Mouse (Mus musculus) liver, embryonic 15.5 days (tissue): ENCODE data around the gene Ankrd6. TPM values are rescaled to one million over a fixed set of nuclear protein-coding genes. Genes with fewer than 3 reads are reported as not detected.

Experiments used
- ATAC-seq: fragments of 200-750 bp; cut with Nextera tagmentation; 2 replicates; pipeline ENCODE4 v1.8.0; 2017; ENCODE audit warnings: moderate number of reproducible peaks, mild to moderate bottlenecking, moderate library complexity; ENCODE audit not compliant: insufficient read depth
- H3K27ac ChIP-seq: fragments of 300-500 bp; sonication (generic); replicated peaks from 2 replicates; pipeline ENCODE4 v1.5.1; 2015; ENCODE audit warnings: mild to moderate bottlenecking, inconsistent platforms
- H3K27me3 ChIP-seq: fragments of 300-500 bp; sonication (generic); 2 replicates; pipeline ENCODE4 v1.6.1; 2015; ENCODE audit warnings: mild to moderate bottlenecking, inconsistent platforms
- H3K36me3 ChIP-seq: fragments of 300-500 bp; sonication (generic); replicated peaks from 2 replicates; pipeline ENCODE4 v1.6.1; 2015; ENCODE audit warnings: moderate library complexity, mild to moderate bottlenecking, inconsistent platforms
- H3K4me1 ChIP-seq: fragments of 300-500 bp; sonication (generic); replicated peaks from 2 replicates; pipeline ENCODE4 v1.6.1; 2015; ENCODE audit warnings: inconsistent platforms
- H3K4me2 ChIP-seq: fragments of 300-500 bp; sonication (generic); 2 replicates; pipeline ENCODE4 v1.6.1; 2015; ENCODE audit warnings: moderate library complexity, mild to moderate bottlenecking, inconsistent platforms
- H3K4me3 ChIP-seq: fragments of 300-500 bp; sonication (generic); replicated peaks from 2 replicates; pipeline ENCODE4 v1.5.1; 2015; ENCODE audit warnings: mild to moderate bottlenecking, inconsistent platforms
- H3K9ac ChIP-seq: fragments of 300-500 bp; sonication (generic); 2 replicates; pipeline ENCODE4 v1.6.1; 2015; ENCODE audit warnings: moderate library complexity, mild to moderate bottlenecking, inconsistent platforms
- H3K9me3 ChIP-seq: fragments of 300-500 bp; sonication (generic); replicated peaks from 2 replicates; pipeline ENCODE4 v1.6.1; 2016; ENCODE audit warnings: inconsistent platforms
- WGBS: fragments of 180-500 bp; shearing (Covaris S2); methylation state at CpG from one replicate; pipeline ENCODE4 v1.1.7; 2015; ENCODE audit warnings: mixed read lengths; ENCODE audit not compliant: insufficient replicate concordance; 5-methylcytosine and 5-hydroxymethylcytosine counted together
- polyA plus RNA-seq: library from polyadenylated mRNA; unstranded; fragments of >200 nt; fragmentation: Nextera tagmentation; extraction: Ambion mirVana; gene quantifications from 2 replicates; pipeline ENCODE4 v1.2.1, GENCODE M21; 2015

Gene Ankrd6
- polyA plus RNA-seq, 1 experiment from 2014 or later = 0.60 TPM

DNA sequence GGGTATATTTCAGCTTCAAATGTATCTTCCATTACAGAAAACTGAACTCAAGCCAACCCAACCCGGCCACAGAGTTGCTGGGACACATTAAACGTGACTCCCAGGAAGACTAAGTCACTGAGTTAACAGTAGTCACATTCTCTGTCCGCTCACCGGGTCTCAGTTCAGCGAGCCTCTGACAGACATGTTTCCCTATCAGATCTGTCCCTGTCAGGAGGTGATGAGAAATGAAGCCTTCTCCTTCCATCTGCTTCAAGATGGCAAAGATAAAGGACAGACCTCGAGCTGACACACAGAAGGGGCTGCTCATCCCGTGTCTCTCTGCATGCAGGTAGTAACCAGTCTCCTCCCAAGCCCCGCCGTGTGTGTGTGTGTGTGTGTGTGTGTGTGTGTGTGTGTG is 81.3 kb downstream of the Ankrd6 start:
- no peak overlapping the region for H3K27ac ChIP-seq
- 20% methylated on average over 9 of the region's 9 CpGs for WGBS

DNA sequence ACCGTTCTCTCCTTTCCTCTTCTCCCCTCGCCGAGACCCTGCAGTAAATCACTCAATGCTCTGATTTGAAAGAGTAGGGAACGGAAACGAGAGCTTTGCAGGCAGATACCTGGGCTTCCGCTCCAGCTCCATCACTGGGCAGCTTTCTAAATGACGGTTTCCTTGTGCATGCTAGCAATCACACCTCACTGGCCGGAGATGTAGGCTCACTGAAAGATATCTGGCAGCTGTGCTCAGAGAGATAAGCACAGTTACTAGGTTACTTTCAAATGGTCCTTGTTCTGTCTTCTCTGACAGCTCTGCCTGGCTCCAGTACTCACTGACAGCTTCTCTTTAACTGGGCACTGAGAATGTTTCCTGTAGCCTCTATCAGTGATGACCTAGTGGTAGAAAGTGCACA is 81.8 kb downstream of the Ankrd6 start:
- H3K27me3 ChIP-seq = peaks cover 23% of the 10 kb centered on the region
- no peaks in the 10 kb centered on the region for H3K36me3 ChIP-seq
- ATAC-seq = peak; percentile 79
- H3K4me3 ChIP-seq = no peak overlapping the region
- no peak overlapping the region for H3K27ac ChIP-seq
- WGBS = 11% methylated on average over 8 of the region's 8 CpGs
- peaks cover 42% of the 10 kb centered on the region for H3K4me1 ChIP-seq
- peak overlapping the region; percentile 55 for H3K4me2 ChIP-seq
- no peaks in the 10 kb centered on the region for H3K9me3 ChIP-seq
- H3K9ac ChIP-seq = peak overlapping the region; percentile 28; the same call in 1 of the 2 replicates

More for the DNA sequence above, 81.3 kb downstream of the Ankrd6 start:
- H3K9ac ChIP-seq = peak overlapping the region; percentile 28; the same call in 1 of the 2 replicates
- H3K9me3 ChIP-seq = no peaks in the 10 kb centered on the region
- ATAC-seq = peak; percentile 60
- H3K27me3 ChIP-seq = peaks cover 18% of the 10 kb centered on the region
- peak overlapping the region; percentile 55 for H3K4me2 ChIP-seq
- no peak overlapping the region for H3K4me3 ChIP-seq
- H3K36me3 ChIP-seq = no peaks in the 10 kb centered on the region
- H3K4me1 ChIP-seq = peaks cover 37% of the 10 kb centered on the region

DNA sequence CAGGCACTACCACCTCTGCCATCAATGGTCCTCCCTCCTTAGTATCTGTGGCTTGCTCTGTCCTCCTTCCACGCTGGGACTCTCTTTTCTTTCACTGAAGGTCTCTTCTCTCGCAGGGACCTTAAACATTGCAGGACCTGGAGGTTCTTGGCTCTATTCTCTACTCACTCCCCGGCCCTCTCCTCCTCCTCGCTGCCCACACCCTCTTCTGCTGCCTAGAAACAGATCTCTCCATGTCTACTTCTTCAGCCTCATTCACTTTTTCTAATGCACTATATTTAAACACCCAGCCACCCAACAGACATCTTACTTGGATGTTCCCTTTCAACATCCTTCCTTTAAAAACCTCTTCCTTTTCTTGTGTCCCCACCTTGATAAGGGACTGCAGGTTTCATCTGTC is 82.2 kb downstream of the Ankrd6 start:
- WGBS = 24% methylated on average over 4 of the region's 4 CpGs
- Histone ChIP-seq H3K27me3 (peaks cover 28% of the 10 kb centered on the region), H3K4me3 (no peak overlapping the region), H3K9ac (no peak overlapping the region), H3K36me3 (no peaks in the 10 kb centered on the region), H3K4me2 (peak overlapping the region; percentile 55), H3K9me3 (no peaks in the 10 kb centered on the region), H3K4me1 (peaks cover 46% of the 10 kb centered on the region), H3K27ac (no peak overlapping the region)
- ATAC-seq = no peak

DNA sequence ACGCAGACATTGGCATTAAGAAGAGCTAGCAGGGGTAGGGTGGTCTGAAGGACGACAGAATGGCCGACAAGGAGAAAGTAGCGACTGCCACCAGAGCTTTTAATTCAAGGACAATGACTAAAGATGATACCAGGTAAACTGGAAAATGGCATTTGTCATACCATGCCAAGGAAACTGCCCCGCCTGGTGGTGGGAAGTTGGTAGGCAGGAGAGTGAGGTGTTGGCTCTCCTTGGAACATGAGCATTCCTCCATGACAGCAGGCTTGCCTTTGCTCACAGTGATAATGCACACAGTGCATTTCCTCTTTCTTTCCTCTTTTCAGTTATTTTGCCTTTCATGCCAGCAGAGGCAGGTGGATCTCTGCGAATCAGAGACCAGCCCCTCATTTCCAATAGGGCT is 83.2 kb downstream of the Ankrd6 start:
- no peak overlapping the region for H3K9ac ChIP-seq
- 68% methylated on average over 6 of the region's 6 CpGs for WGBS
- H3K4me3 ChIP-seq = no peak overlapping the region
- no peak overlapping the region for H3K4me2 ChIP-seq
- no peaks in the 10 kb centered on the region for H3K36me3 ChIP-seq
- H3K9me3 ChIP-seq = no peaks in the 10 kb centered on the region
- H3K4me1 ChIP-seq = peaks cover 56% of the 10 kb centered on the region
- ATAC-seq = no peak
- H3K27me3 ChIP-seq = peaks cover 33% of the 10 kb centered on the region
- H3K27ac ChIP-seq = no peak overlapping the region

DNA sequence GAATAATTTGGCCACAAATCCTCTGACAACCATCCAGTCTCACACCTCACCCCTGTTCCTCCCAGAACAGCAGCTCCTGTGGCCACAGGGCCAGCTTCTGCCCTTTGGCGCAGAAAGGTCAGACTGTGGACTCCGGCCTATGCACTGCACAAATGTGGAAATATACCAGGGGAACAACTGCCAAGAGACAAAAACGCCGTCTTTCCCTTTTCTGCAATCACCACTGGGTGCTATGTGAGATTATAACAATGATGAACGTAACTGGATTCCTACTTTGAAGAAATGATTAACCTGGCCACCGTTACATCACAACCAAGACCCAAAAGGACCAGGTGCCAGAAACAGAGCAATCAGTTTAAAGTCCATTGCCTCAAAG is 85.8 kb downstream of the Ankrd6 start:
- no peaks in the 10 kb centered on the region for H3K9me3 ChIP-seq
- H3K4me3 ChIP-seq = no peak overlapping the region
- no peak overlapping the region for H3K27ac ChIP-seq
- peaks cover 74% of the 10 kb centered on the region for H3K4me1 ChIP-seq
- no peaks in the 10 kb centered on the region for H3K36me3 ChIP-seq
- 77% methylated on average over 6 of the region's 6 CpGs for WGBS
- no peak overlapping the region for H3K4me2 ChIP-seq
- peaks cover 29% of the 10 kb centered on the region for H3K27me3 ChIP-seq
- ATAC-seq = no peak
- no peak overlapping the region for H3K9ac ChIP-seq

DNA sequence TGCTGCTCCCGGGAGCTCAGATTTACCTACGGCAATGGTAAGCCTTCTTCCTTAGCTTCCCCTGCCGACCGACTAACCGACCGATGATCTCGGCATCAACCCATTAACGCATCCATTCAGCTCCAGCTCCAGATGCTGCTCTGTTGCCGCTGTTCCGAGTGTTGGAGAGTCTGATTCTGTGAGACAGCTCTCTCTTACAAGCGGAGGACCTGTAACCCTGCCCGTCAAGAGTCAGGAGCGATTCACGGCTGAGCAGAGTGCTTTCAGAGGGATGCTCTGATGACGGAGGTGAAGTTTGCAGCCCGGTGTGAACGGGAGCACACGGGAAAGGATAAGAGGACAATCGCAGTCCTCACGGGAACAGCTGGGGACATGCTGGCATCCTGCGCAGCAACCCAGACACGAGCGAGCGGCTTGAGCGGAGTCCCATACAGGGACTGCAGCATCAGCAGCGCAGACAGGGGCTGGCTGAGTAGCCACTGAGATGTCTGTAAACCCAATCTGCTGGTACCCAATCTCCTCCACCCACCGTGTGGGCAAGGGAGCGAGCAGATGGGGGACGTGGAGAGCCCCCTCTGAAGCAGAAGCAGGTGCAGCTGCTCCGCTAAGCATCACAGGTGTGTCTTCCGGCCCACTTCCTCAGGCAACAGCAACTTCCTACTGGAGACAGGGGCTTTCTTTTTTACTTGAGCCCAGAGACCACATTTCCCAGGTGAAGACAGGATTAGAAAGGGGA is 86.3 kb downstream of the Ankrd6 start:
- no peak overlapping the region for H3K9ac ChIP-seq
- H3K4me3 ChIP-seq = no peak overlapping the region
- no peak overlapping the region for H3K4me2 ChIP-seq
- H3K9me3 ChIP-seq = no peaks in the 10 kb centered on the region
- ATAC-seq = no peak
- H3K27ac ChIP-seq = no peak overlapping the region
- H3K4me1 ChIP-seq = peaks cover 68% of the 10 kb centered on the region
- 64% methylated on average over 31 of the region's 31 CpGs for WGBS
- H3K27me3 ChIP-seq = peaks cover 29% of the 10 kb centered on the region
- H3K36me3 ChIP-seq = no peaks in the 10 kb centered on the region

DNA sequence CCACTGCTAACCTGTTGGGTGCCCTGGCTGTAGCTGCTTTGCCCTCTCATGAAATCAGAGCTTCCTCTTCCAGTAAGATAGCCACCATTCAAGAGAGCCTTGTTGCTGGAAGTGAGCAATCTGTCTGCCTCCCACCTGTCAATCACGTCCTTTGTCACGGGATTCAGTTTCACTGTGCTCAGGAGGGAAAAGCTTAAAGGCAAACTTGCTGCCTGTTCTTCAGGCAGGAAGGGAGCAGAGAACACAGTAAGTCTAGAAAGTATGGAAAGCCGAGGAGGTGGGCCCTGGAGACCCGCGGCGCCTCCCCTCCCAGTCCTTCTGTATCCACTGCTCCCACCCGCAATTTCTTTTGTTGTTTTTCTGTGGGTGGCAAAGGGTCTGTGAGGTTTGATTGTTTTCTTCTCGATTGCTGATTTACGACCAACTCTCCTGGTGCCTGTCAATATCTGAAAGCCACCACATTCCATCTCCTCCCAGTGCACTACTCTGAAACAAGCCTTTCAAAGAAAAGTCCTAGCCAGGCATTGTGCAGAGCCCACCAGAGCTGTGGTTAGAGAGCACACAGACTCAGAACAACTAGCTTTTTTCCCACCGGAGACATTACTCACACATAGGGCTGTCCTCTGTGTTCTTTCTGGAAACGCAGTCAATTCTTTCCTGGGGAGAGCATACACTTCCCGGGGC is 87.1 kb downstream of the Ankrd6 start:
- 27% methylated on average over 12 of the region's 12 CpGs for WGBS
- Histone ChIP-seq H3K36me3 (no peaks in the 10 kb centered on the region), H3K27me3 (peaks cover 29% of the 10 kb centered on the region), H3K4me1 (peaks cover 61% of the 10 kb centered on the region), H3K9ac (no peak overlapping the region; the same call in 1 of the 2 replicates), H3K4me3 (peak overlapping the region; percentile 37), H3K4me2 (peak overlapping the region; percentile 69), H3K9me3 (no peaks in the 10 kb centered on the region), H3K27ac (no peak overlapping the region)
- no peak for ATAC-seq

DNA sequence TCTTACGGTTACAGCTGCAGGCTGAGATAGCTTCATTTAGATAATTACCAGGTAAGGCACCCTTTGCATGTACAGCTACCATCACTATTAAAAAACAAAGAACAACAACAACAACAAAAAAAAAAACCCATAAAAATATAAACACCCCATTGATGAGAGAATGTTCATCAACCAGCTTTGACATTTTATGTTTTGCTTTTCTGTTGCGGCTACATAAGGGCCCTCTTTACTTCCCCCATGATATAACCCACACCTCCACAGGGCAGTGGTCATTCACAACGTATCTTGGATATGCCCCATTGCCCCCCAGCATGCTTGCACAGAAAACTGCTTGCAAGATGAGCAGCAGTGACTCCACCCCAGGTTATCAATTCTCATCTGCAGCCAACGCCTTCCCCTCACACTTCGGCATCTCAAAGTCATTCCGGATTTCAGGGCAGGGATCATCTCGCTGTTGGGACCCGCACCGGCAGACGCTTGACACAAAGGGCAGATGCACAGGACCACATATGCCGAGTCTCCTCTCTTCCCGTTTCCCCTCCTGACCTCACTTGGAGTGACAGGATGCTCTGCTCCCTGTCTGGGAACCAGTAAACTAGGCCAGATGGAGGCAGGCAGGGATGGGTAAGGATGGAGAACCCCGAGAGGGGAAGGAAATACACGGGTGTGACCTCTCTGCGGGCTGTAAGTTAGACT is 87.7 kb downstream of the Ankrd6 start:
- H3K27me3 ChIP-seq = peaks cover 29% of the 10 kb centered on the region
- H3K36me3 ChIP-seq = no peaks in the 10 kb centered on the region
- H3K27ac ChIP-seq = peak overlapping the region; percentile 78; the same call in 1 of the 2 replicates
- no peak overlapping the region; the same call in 1 of the 2 replicates for H3K9ac ChIP-seq
- 0 out of 2 replicates have a peak, but pooled peaks have one; percentile 29 for ATAC-seq
- peak overlapping the region; percentile 69 for H3K4me2 ChIP-seq
- H3K4me1 ChIP-seq = peaks cover 55% of the 10 kb centered on the region
- H3K4me3 ChIP-seq = peak overlapping the region; percentile 37
- WGBS = 18% methylated on average over 15 of the region's 15 CpGs
- H3K9me3 ChIP-seq = no peaks in the 10 kb centered on the region

DNA sequence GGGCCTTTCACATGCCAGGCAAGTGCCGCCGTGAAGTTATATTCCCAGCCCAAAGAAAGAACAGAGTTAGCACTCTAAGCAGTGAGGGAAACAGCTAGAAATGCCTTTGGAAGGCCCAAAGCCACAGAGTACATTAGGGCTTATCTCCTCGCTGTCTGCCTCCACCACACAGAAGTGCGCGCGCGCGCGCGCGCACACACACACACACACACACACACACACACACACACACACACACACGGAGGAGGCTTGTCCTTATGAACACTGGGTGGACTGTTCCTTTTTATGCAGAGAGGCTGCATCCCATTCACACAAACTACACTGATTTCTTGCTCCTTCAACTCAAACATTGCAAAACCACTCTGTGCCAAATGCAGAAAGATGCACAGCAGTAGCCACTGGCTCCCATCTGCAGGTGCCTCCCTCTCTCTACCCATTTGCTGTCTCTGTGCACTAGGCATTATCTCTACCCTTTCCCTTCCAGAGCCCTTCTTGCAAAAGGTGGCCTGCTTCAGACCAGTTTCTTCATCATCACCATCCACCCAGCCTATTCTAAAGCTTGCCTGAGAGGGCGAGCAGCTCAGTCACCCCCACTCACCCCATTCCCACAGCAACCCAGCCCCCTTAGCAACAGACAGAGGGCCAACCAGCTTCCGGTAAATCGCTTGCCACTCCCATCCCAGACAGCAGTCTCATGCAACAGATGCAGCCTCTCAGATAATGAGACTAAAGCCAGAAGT is 88.5 kb downstream of the Ankrd6 start:
- ATAC-seq = peak; percentile 89
- H3K9me3 ChIP-seq = no peaks in the 10 kb centered on the region
- peak overlapping the region; percentile 37 for H3K4me3 ChIP-seq
- H3K4me2 ChIP-seq = peak overlapping the region; percentile 69
- H3K36me3 ChIP-seq = no peaks in the 10 kb centered on the region
- H3K9ac ChIP-seq = no peak overlapping the region
- H3K27ac ChIP-seq = peak overlapping the region; percentile 78
- peaks cover 55% of the 10 kb centered on the region for H3K4me1 ChIP-seq
- 30% methylated on average over 15 of the region's 15 CpGs for WGBS
- H3K27me3 ChIP-seq = peaks cover 25% of the 10 kb centered on the region

DNA sequence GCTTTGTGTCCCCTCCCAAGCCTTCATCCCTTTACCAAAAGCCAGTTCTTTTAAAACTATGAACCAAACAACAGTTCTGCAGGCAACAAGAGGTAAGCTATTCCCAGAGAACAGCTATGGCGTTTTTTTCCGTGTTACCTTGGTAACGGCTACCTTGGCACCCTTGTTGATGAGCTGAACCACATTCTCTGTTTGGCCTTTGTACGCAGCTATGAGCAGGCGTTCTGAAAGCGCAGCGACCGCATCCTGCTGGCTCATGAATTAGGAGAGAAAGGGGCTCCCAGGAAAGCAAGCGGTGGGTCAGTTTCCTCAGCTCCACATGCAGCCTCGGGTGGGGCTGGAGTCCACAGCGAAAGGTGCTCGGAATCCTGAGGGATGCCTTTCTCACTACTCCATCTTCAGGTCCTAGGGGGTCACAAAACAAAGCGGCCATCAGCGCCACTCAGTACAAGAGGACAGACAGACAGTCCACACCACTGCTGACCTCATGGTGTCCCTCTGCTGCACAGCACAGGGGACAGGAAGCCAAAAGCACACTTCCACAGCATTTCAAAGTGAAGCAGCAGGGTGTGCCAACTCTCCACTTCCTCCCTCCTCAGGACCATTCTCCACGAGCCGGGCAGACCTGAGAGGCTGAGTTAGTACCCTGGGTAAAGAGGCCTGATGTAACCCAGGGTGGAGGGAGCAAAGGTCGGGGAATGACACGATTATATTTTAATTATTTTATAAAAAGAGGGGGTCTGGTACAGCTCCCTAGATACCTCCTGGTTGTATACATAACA is 90.3 kb downstream of the Ankrd6 start:
- 77% methylated on average over 18 of the region's 18 CpGs for WGBS
- Histone ChIP-seq H3K4me2 (no peak overlapping the region), H3K4me1 (peaks cover 44% of the 10 kb centered on the region), H3K4me3 (no peak overlapping the region), H3K9ac (no peak overlapping the region), H3K27me3 (peaks cover 23% of the 10 kb centered on the region), H3K36me3 (no peaks in the 10 kb centered on the region), H3K27ac (no peak overlapping the region), H3K9me3 (no peaks in the 10 kb centered on the region)
- no peak for ATAC-seq
